In the genomic region with DNA sequence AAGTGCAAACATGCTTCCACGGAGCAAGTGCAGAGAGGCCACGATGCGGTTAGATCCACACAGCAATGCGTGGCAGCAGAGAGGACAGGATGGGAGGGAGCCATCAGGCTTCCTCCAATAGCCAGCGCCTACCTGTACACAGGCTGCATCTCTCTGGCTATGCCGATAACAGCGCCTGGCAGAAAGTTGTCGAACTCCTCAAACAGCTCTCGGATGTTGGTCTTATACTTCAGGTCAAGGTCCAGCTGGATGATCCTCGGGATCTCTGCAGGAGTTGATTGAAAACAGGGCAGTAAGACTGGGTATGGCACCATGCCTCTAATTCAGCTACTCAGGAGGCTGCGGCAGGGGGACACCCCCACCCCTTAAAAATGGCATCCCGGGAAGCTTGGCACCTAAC, we compare ENCODE assay signal across 16 mouse cellular contexts.
"Had no signal": no experiment of that assay in that cellular context is flagged by ENCODE, and none has a peak within 500 bp of the region (broad histone marks: within the 10 kb centered on the region; RNA-seq: fewer than 3 reads in every experiment).

No protein-coding gene starts in this region.

- H3K27ac ChIP-seq: limb, embryonic 12.5 days; liver, embryonic 13.5 days; lung, embryonic 15.5 days; macrophage; neural tube, embryonic 15.5 days; stomach, postnatal 0 days had no signal

- H3K9ac ChIP-seq: limb, embryonic 12.5 days; liver, embryonic 13.5 days; liver, postnatal 0 days; lung, embryonic 15.5 days; neural tube, embryonic 15.5 days had no signal

- H3K9me3 ChIP-seq: limb, embryonic 12.5 days; liver, embryonic 13.5 days; lung, embryonic 15.5 days; neural tube, embryonic 15.5 days had no signal

- DNase-seq: kidney, postnatal 14 days; layer of hippocampus, adult 9-11 months; layer of hippocampus, postnatal 36 days; liver; liver, embryonic 13.5 days; liver, postnatal 0 days; midbrain, embryonic 14.5 days; right cerebral cortex, adult 18-20 months; right cerebral cortex, postnatal 25 days; thymus, postnatal 4 days had no signal

- H3K4me3 ChIP-seq: limb, embryonic 12.5 days; liver, embryonic 13.5 days; lung, embryonic 15.5 days; myocyte; neural tube, embryonic 15.5 days had no signal

- ATAC-seq: liver, postnatal 0 days had no signal

- H3K36me3 ChIP-seq: lung, embryonic 15.5 days; neural tube, embryonic 15.5 days had no signal

- H3K4me2 ChIP-seq: limb, embryonic 12.5 days; liver, embryonic 13.5 days; lung, embryonic 15.5 days; neural tube, embryonic 15.5 days had no signal

- H3K27me3 ChIP-seq: limb, embryonic 12.5 days; liver, embryonic 13.5 days; lung, embryonic 15.5 days; neural tube, embryonic 15.5 days had no signal
